Mouse (Mus musculus) adrenal gland, adult 10 weeks (tissue): ENCODE results near the gene Gdf7. TPM values are rescaled to one million over a fixed set of nuclear protein-coding genes. Genes with fewer than 3 reads are reported as not detected.

Source experiments
- polyA plus RNA-seq: library from polyadenylated mRNA; stranded (reverse); fragments of 350-450 nt; fragmentation: Illumina TruSeq; extraction: RNeasy Lipid Tissue Mini Kit (QIAGEN cat#74804); gene quantifications from one replicate; pipeline ENCODE4 v1.2.3, GENCODE M21; 2014; ENCODE audit warnings: low read depth, low replicate concordance

The Gdf7 gene
- polyA plus RNA-seq: not detected

DNA sequence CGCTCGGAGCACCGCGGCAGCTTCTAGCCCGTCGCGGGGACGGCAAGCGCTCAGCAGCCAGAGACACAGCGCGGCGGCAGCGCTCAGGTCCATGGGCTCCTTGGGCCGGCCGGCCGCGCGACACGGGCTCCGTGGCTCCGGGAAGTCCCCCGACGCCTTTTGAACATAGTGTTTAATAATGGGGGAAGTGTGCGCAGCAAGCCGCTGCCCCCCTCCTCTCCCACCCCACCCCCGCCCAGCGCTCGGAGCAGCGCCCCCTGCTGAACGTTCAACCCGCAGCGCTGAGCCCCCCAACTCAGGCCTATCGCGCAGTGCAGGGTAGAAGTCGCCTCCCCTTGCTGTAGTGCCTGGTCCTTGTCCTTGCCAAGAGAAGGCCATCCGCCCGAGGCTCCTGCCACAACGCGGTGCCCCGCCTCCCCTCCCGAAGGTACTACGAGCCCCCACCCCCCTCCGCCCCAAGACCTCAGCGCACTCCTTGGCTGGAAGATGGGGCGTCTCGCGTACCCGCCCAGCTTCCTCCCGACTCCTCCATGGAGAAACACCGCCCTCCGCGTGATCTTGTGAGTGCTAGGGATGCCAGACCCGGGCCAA is at the start of gene Gdf7:
TSS of gene Gdf7 (minus strand) at position 114 of the 591 bp plus-strand sequence.

GRCm38 (mm10) chr12:8313270-8313771 is 11.6 kb upstream of the Gdf7 start, which contains the start of gene Hs1bp3:
Hs1bp3 (plus strand) TSS chr12:8313432.

Other genes starting within 250 kb of the Gdf7 start
- gene Ldah, start 93.8 kb downstream of the Gdf7 start, polyA plus RNA-seq: 62.9 TPM
- 2.9 TPM for gene Hs1bp3, start 11.5 kb upstream of the Gdf7 start, polyA plus RNA-seq
- gene Rhob, start 198.1 kb upstream of the Gdf7 start, polyA plus RNA-seq: 246 TPM